Mouse (Mus musculus) ES-E14 (cell line): ENCODE data around the gene Bcas3.

Experiments
- HCFC1 ChIP-seq: IDR thresholded peaks from 2 replicates; pipeline ENCODE4 v1.6.1; 2012; ENCODE audit warnings: low read length, inconsistent platforms, borderline replicate concordance; ENCODE audit not compliant: insufficient read depth
- MAFK ChIP-seq: IDR thresholded peaks from 2 replicates; pipeline ENCODE4 v1.6.1; 2014; ENCODE audit warnings: mild to moderate bottlenecking, low read depth, low read length, inconsistent platforms; ENCODE audit not compliant: insufficient read depth
- ZC3H11A ChIP-seq: IDR thresholded peaks from 2 replicates; pipeline ENCODE4 v1.6.1; 2012; ENCODE audit warnings: low read depth, mild to moderate bottlenecking, inconsistent platforms, low read length, borderline replicate concordance

GRCm38 (mm10) chr11:85614431-85614830 lies 261.5 kb downstream of the Bcas3 start:
- TF ChIP-seq HCFC1 (no peak), ZC3H11A (no peak), MAFK (no peak)
